Mouse (Mus musculus): ENCODE measurements around the gene Tgfbi. TPM values are rescaled to one million over a fixed set of nuclear protein-coding genes. Genes with fewer than 3 reads are reported as not detected.

The Tgfbi gene
- polyA plus RNA-seq, 1 experiment, result 125 TPM

DNA sequence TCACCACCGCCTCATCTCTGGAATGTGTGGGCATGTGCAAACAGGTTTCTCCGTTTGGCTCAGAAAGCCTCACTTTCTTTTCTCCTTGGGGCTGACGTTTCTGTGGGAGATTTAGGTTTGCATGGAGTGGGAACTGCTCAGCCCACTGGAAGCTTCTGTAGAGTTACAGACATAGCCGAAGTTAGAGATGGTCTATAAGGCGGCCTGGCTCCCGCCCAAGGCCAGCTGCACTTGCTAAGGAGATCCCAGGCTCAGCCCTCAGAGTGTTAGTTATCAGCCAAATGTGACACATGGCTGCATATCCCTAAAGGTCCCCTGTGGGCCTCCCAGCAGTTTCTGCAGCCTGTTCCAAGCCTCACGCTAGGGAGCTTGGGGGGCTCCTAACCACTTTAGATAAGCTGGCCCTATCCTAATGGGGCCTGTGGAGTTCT lies 15.3 kb upstream of the Tgfbi start:
- peaks cover 9% of the 10 kb centered on the region for H3K4me1 ChIP-seq (ENCODE audit: control insufficient read depth, insufficient read depth, low read length)
- H3K4me3 ChIP-seq (ENCODE audit: insufficient read depth, low read length), result no peak overlapping the region
- no peak overlapping the region for H3K27ac ChIP-seq (ENCODE audit: insufficient read depth, low read length)
- no peak for TF ChIP-seq CTCF (IDR thresholded peaks at IDR 0.05; ENCODE audit: borderline replicate concordance, insufficient read depth, low read length)
- no peak for TF ChIP-seq POLR2A (IDR thresholded peaks at IDR 0.05; ENCODE audit: low read depth, low read length)

- no peak overlapping the region for H3K4me3 ChIP-seq (ENCODE audit: insufficient read depth, low read length)
- peaks cover 15% of the 10 kb centered on the region for H3K4me1 ChIP-seq (ENCODE audit: control insufficient read depth, insufficient read depth, low read length)
- no peak overlapping the region for H3K27ac ChIP-seq (ENCODE audit: insufficient read depth, low read length)
- no peak for TF ChIP-seq CTCF (IDR thresholded peaks at IDR 0.05; ENCODE audit: borderline replicate concordance, insufficient read depth, low read length)
Measured at GRCm38 (mm10) chr13:56595246-56595645, 14.1 kb upstream of the Tgfbi start.

DNA sequence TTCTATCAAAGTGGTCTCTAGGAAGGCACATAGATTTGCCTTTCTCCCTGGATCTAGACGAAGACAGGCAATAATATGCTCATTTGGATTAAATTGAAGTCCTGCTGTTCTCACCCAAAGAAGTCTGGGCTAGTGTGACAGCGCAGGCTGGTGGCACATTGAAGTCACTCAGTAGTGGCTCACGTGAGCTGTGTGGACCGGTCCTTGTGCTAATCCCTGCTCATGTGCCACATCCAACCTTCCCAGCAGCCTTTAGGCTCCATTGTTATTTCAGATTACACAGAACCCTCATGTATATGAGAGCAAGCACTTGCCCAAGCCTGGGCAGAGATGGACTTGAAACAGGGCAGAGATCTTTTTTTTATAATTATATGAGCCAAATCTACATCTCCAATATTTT lies 12.0 kb upstream of the Tgfbi start:
- Histone ChIP-seq H3K4me1 (ENCODE audit: control insufficient read depth, insufficient read depth, low read length) (peaks cover 22% of the 10 kb centered on the region), H3K4me3 (ENCODE audit: insufficient read depth, low read length) (no peak overlapping the region), H3K27ac (ENCODE audit: insufficient read depth, low read length) (peak overlapping the region; percentile 10; the same call in 1 of the 2 replicates)
- TF ChIP-seq CTCF (IDR thresholded peaks at IDR 0.05; ENCODE audit: borderline replicate concordance, insufficient read depth, low read length) (no peak), POLR2A (IDR thresholded peaks at IDR 0.05; ENCODE audit: low read depth, low read length) (no peak)

GRCm38 (mm10) chr13:56597831-56598612 lies 11.3 kb upstream of the Tgfbi start:
- no peak overlapping the region for H3K4me3 ChIP-seq (ENCODE audit: insufficient read depth, low read length)
- TF ChIP-seq POLR2A (IDR thresholded peaks at IDR 0.05; ENCODE audit: low read depth, low read length) (no peak), CTCF (IDR thresholded peaks at IDR 0.05; ENCODE audit: borderline replicate concordance, insufficient read depth, low read length) (no peak)
- H3K4me1 ChIP-seq (ENCODE audit: control insufficient read depth, insufficient read depth, low read length), result peaks cover 24% of the 10 kb centered on the region
- peak overlapping the region; percentile 7; the same call in 1 of the 2 replicates for H3K27ac ChIP-seq (ENCODE audit: insufficient read depth, low read length)

DNA sequence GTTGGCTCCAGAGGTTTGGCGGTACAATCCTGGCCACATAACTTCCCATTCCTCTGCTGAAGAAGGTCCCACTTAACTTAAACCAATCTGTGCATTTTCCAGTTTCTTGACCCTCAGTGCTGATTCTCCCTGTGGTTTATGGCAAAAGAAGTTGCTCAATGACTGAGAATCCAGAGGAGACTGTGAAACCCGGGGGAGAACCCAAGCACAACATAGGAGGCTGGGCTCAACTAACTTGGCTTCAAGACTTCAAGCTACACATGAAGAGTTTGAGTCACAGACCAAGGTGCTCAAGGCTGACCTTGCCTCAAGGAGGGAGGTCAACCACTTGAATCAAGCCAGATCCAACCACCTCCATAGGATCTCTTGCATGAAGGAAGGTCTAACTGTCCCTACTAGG lies 9.8 kb upstream of the Tgfbi start:
- peak overlapping the region; percentile 94 for H3K27ac ChIP-seq (ENCODE audit: insufficient read depth, low read length)
- H3K4me3 ChIP-seq (ENCODE audit: insufficient read depth, low read length), result no peak overlapping the region
- no peak for TF ChIP-seq POLR2A (IDR thresholded peaks at IDR 0.05; ENCODE audit: low read depth, low read length)
- peaks cover 24% of the 10 kb centered on the region for H3K4me1 ChIP-seq (ENCODE audit: control insufficient read depth, insufficient read depth, low read length)

GRCm38 (mm10) chr13:56600216-56600890 lies 9.0 kb upstream of the Tgfbi start:
- no peak overlapping the region for H3K4me3 ChIP-seq (ENCODE audit: insufficient read depth, low read length)
- peaks cover 24% of the 10 kb centered on the region for H3K4me1 ChIP-seq (ENCODE audit: control insufficient read depth, insufficient read depth, low read length)
- TF ChIP-seq POLR2A (IDR thresholded peaks at IDR 0.05; ENCODE audit: low read depth, low read length) (no peak), CTCF (IDR thresholded peaks at IDR 0.05; ENCODE audit: borderline replicate concordance, insufficient read depth, low read length) (no peak)

GRCm38 (mm10) chr13:56601199-56601598 lies 8.1 kb upstream of the Tgfbi start:
- TF ChIP-seq POLR2A (IDR thresholded peaks at IDR 0.05; ENCODE audit: low read depth, low read length) (no peak), CTCF (IDR thresholded peaks at IDR 0.05; ENCODE audit: borderline replicate concordance, insufficient read depth, low read length) (no peak)
- Histone ChIP-seq H3K27ac (ENCODE audit: insufficient read depth, low read length) (peak overlapping the region; percentile 94), H3K4me3 (ENCODE audit: insufficient read depth, low read length) (no peak overlapping the region), H3K4me1 (ENCODE audit: control insufficient read depth, insufficient read depth, low read length) (peaks cover 24% of the 10 kb centered on the region)

More at GRCm38 (mm10) chr13:56600216-56600890, 9.0 kb upstream of the Tgfbi start:
- H3K27ac ChIP-seq (ENCODE audit: insufficient read depth, low read length), result peak overlapping the region; percentile 94

- Histone ChIP-seq H3K4me3 (ENCODE audit: insufficient read depth, low read length) (no peak overlapping the region), H3K27ac (ENCODE audit: insufficient read depth, low read length) (no peak overlapping the region), H3K4me1 (ENCODE audit: control insufficient read depth, insufficient read depth, low read length) (peaks cover 13% of the 10 kb centered on the region)
- TF ChIP-seq CTCF (IDR thresholded peaks at IDR 0.05; ENCODE audit: borderline replicate concordance, insufficient read depth, low read length) (no peak), POLR2A (IDR thresholded peaks at IDR 0.05; ENCODE audit: low read depth, low read length) (no peak)
Measured at GRCm38 (mm10) chr13:56605503-56605902, 3.8 kb upstream of the Tgfbi start.

- no peak for TF ChIP-seq POLR2A (IDR thresholded peaks at IDR 0.05; ENCODE audit: low read depth, low read length)
- TF ChIP-seq CTCF (IDR thresholded peaks at IDR 0.05; ENCODE audit: borderline replicate concordance, insufficient read depth, low read length), result no peak
- Histone ChIP-seq H3K4me1 (ENCODE audit: control insufficient read depth, insufficient read depth, low read length) (peaks cover 11% of the 10 kb centered on the region), H3K4me3 (ENCODE audit: insufficient read depth, low read length) (no peak overlapping the region), H3K27ac (ENCODE audit: insufficient read depth, low read length) (no peak overlapping the region)
Measured at GRCm38 (mm10) chr13:56606724-56607123, 2.6 kb upstream of the Tgfbi start.

GRCm38 (mm10) chr13:56607225-56607624 lies 2.1 kb upstream of the Tgfbi start:
- TF ChIP-seq CTCF (IDR thresholded peaks at IDR 0.05; ENCODE audit: borderline replicate concordance, insufficient read depth, low read length) (no peak), POLR2A (IDR thresholded peaks at IDR 0.05; ENCODE audit: low read depth, low read length) (no peak)
- Histone ChIP-seq H3K4me1 (ENCODE audit: control insufficient read depth, insufficient read depth, low read length) (peaks cover 12% of the 10 kb centered on the region), H3K27ac (ENCODE audit: insufficient read depth, low read length) (no peak overlapping the region), H3K4me3 (ENCODE audit: insufficient read depth, low read length) (no peak overlapping the region)
